Mouse (Mus musculus) embryonic facial prominence, embryonic 13.5 days (tissue): ENCODE results near the gene Gm10354. TPM values are rescaled to one million over a fixed set of nuclear protein-coding genes. Genes with fewer than 3 reads are reported as not detected.
"Not testable (repeated sequence)": the region's sequence is repeated elsewhere in the genome, so short reads cannot be mapped to it uniquely, and the experiment has no call there.

Experiments
- ATAC-seq: fragments of 200-750 bp; cut with Nextera tagmentation; 2 replicates; pipeline ENCODE4 v1.8.0; 2017; ENCODE audit warnings: low read depth; ENCODE audit not compliant: insufficient number of reproducible peaks, insufficient read depth, low FRiP score, low TSS enrichment
- H3K27ac ChIP-seq: fragments of 300-500 bp; sonication (generic); 2 replicates; pipeline ENCODE4 v1.5.1; 2015; ENCODE audit warnings: moderate library complexity, mild to moderate bottlenecking, inconsistent platforms
- H3K27me3 ChIP-seq: fragments of 300-500 bp; sonication (generic); 2 replicates; pipeline ENCODE4 v1.6.1; 2015; ENCODE audit warnings: mild to moderate bottlenecking, inconsistent platforms
- H3K36me3 ChIP-seq: fragments of 300-500 bp; sonication (generic); 2 replicates; pipeline ENCODE4 v1.6.1; 2015; ENCODE audit warnings: mild to moderate bottlenecking, inconsistent platforms
- H3K4me1 ChIP-seq: fragments of 300-500 bp; sonication (generic); 2 replicates; pipeline ENCODE4 v1.6.1; 2015; ENCODE audit warnings: inconsistent platforms
- H3K4me2 ChIP-seq: fragments of 300-500 bp; sonication (generic); 2 replicates; pipeline ENCODE4 v1.6.1; 2015; ENCODE audit warnings: moderate library complexity, mild to moderate bottlenecking, inconsistent platforms
- H3K4me3 ChIP-seq: fragments of 300-500 bp; sonication (generic); 2 replicates; pipeline ENCODE4 v1.5.1; 2015; ENCODE audit warnings: mild to moderate bottlenecking, inconsistent platforms
- H3K9ac ChIP-seq: fragments of 300-500 bp; sonication (generic); 2 replicates; pipeline ENCODE4 v1.6.1; 2015; ENCODE audit warnings: mild to moderate bottlenecking, inconsistent platforms
- H3K9me3 ChIP-seq: fragments of 300-500 bp; sonication (generic); 2 replicates; pipeline ENCODE4 v1.6.1; 2016; ENCODE audit warnings: inconsistent platforms
- WGBS: fragments of 180-500 bp; shearing (Covaris S2); methylation state at CpG from one replicate; pipeline ENCODE4 v1.1.7; 2015; ENCODE audit warnings: mixed read lengths; 5-methylcytosine and 5-hydroxymethylcytosine counted together
- polyA plus RNA-seq: library from polyadenylated mRNA; unstranded; fragments of >200 nt; fragmentation: Nextera tagmentation; extraction: Ambion mirVana; gene quantifications from 2 replicates; pipeline ENCODE4 v1.2.1, GENCODE M21; 2015

Gene Gm10354
- polyA plus RNA-seq, 1 experiment from 2014 or later: not detected

DNA sequence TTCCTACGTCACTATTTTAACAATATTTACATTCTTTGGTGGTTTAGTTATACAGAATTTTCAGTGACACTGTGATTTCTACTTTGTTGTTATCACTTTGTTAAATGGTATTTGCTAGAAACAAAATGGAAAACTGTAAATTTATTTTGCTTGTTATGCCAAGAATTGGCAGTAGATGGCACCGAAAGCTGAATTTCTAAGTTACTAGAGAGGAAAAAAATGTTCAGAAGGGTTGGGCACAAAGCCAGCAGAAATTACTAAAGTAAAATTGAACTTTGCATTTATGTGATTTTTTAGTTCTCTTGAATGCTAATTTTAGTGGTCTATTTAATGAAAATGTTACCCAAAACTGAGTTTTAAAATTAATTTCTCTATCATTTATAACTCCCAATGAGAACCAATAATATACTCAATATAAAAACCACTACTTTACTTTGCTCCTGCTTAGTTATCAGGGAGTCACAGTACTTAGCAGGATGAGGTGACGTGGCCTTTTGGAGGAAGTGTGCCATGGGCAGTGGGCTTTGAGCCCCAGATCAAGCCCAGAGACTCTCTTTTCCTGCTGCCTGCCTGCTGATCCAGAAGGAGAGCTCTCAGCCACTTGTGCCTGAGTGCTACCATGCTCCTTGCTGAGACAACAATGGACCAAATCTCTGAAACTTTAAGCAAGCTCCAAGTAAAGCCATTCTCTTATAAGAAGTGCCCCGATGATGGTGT lies 31.1 kb downstream of the Gm10354 start:
- not testable (repeated sequence) for H3K4me1 ChIP-seq, ATAC-seq, H3K27me3 ChIP-seq, H3K9ac ChIP-seq, H3K4me2 ChIP-seq, H3K27ac ChIP-seq, H3K36me3 ChIP-seq, H3K4me3 ChIP-seq, H3K9me3 ChIP-seq
- whole genome bisulfite sequencing: 59% methylated on average over 4 of the region's 4 CpGs

- not testable (repeated sequence) for ATAC-seq, H3K4me2 ChIP-seq, H3K9ac ChIP-seq, H3K9me3 ChIP-seq, H3K4me3 ChIP-seq, H3K36me3 ChIP-seq, H3K27me3 ChIP-seq, H3K4me1 ChIP-seq, H3K27ac ChIP-seq
- 56% methylated on average over 4 of the region's 4 CpGs for WGBS
Observed at GRCm38 (mm10) chr5:14945524-14945923, 33.2 kb downstream of the Gm10354 start.

- WGBS: 89% methylated on average over 1 of the region's 1 CpGs
- H3K27ac ChIP-seq, H3K27me3 ChIP-seq, H3K9ac ChIP-seq, H3K4me2 ChIP-seq, H3K36me3 ChIP-seq, H3K4me1 ChIP-seq, H3K9me3 ChIP-seq, H3K4me3 ChIP-seq: not testable (repeated sequence)
- ATAC-seq: 0 out of 2 replicates have a peak, but pooled peaks have one; percentile 72
Observed at GRCm38 (mm10) chr5:14941043-14941442, 37.7 kb downstream of the Gm10354 start.

DNA sequence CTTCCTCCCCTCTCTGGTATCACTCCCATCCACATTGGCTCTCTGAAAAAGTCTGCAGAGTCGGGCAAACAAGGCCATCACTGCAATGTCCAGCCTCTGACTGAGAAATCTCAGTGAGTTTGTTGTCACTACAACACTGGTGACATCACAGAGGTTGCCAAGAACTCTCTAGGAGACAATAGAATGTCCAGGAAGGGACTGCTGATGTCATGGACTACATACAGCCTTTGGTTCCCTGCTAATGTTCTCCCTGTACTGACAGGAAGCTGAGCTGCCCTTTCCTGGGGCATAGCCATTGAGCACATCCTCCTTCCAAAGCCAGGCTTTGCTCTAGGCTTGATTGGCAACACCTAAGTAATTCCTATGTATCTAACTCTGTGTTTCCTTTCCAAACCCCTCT lies 40.4 kb downstream of the Gm10354 start, which contains the start of gene Speer4e:
Speer4e (minus strand) TSS at position 101 of the 400 bp plus-strand sequence.
- not testable (repeated sequence) for H3K9ac ChIP-seq, H3K36me3 ChIP-seq, H3K27me3 ChIP-seq, ATAC-seq, H3K4me1 ChIP-seq, H3K27ac ChIP-seq, H3K9me3 ChIP-seq, H3K4me2 ChIP-seq, H3K4me3 ChIP-seq
- 44% methylated on average over 1 of the region's 1 CpGs for WGBS

DNA sequence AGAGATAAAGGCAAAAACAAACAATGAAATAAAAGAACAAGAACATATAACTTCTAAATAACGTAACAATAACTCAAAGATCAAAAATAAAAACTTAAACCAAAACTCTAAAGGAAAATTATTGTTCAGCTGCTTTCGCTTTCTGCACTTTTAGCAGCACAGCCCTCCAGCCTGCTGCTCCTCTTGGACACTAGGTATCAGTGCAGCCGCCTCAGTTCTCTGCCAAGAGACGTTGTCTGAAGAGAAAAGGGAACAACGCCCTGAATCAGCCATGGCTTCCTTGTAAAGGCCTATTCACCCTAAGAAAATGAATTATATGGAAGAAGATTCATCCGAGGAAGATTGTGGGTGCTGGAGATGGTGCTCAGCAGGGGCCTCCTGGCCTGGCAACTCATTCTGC lies 45.0 kb downstream of the Gm10354 start:
- not testable (repeated sequence) for H3K4me1 ChIP-seq, H3K4me3 ChIP-seq, ATAC-seq, H3K4me2 ChIP-seq, H3K27ac ChIP-seq, H3K36me3 ChIP-seq, H3K9me3 ChIP-seq, H3K9ac ChIP-seq, H3K27me3 ChIP-seq
- WGBS: 69% methylated on average over 5 of the region's 6 CpGs

- not testable (repeated sequence) for H3K9ac ChIP-seq, H3K4me1 ChIP-seq, ATAC-seq, H3K4me2 ChIP-seq, H3K27ac ChIP-seq, H3K9me3 ChIP-seq, H3K36me3 ChIP-seq, H3K27me3 ChIP-seq, H3K4me3 ChIP-seq
- 32% methylated on average over 4 of the region's 4 CpGs for WGBS
Observed at GRCm38 (mm10) chr5:14927047-14927446, 51.7 kb downstream of the Gm10354 start.

Other genes with a start within 250 kb of the Gm10354 start
- gene Gm9758, start 64.0 kb downstream of the Gm10354 start, polyA plus RNA-seq: not detected in 2 replicates
- gene Speer4e, start 40.5 kb downstream of the Gm10354 start, polyA plus RNA-seq: not detected in 2 replicates
- gene Gm17019, start 54.1 kb upstream of the Gm10354 start, polyA plus RNA-seq: not detected in 2 replicates